Mouse (Mus musculus) heart, postnatal 14 days (tissue): ENCODE results near the gene Gipc2. TPM values are rescaled to one million over a fixed set of nuclear protein-coding genes. Genes with fewer than 3 reads are reported as not detected.
"Not testable (repeated sequence)": the region's sequence is repeated elsewhere in the genome, so short reads cannot be mapped to it uniquely, and the experiment has no call there.

Source experiments
- DNase-seq, 2 experiments: peaks; one replicate each; pipeline ENCODE4 v3.0.0; 2021 to 2022
- intact Hi-C: fragments of 180-260 bp; cut with DNase I; formaldehyde crosslinking; loops from one replicate; pipeline ENCODE4 v1.15.1; 2025
- long read RNA-seq, 2 experiments: library from polyadenylated mRNA; stranded (forward); transcript quantifications; one replicate each; pipeline ENCODE4 v2.0.0; 2021
- total RNA-seq, 2 experiments: library from RNA; stranded (reverse); gene quantifications; 2 replicates each; pipeline ENCODE4 v1.2.3; 2021

Gipc2 gene
- total RNA-seq, result 1 to 10 TPM; 2.1 to 2.9 TPM
- long read RNA-seq, experiment 1, partial matches to known transcripts, result 1 of 3 reads
- long read RNA-seq, experiment 1, other reads (novel, unspliced or antisense), result 0 of 3 reads
- long read RNA-seq, experiment 2, partial matches to known transcripts, result 1 of 5 reads
- long read RNA-seq, experiment 2, other reads (novel, unspliced or antisense), result 2 of 5 reads

GRCm38 (mm10) chr3:152166099-152166423 lies at the start of gene Gipc2:
TSS of gene Gipc2 (minus strand) at chr3:152166230.
- intact Hi-C loops, result no loop called here
- DNase-seq, result no peak

GRCm38 (mm10) chr3:152213416-152213815 lies 47.4 kb upstream of the Gipc2 start:
- intact Hi-C loops, result loop anchor here (10.0 kb wide), 1 partner anchor 299 kb away; no protein-coding TSS in a partner anchor
- no peak for DNase-seq

GRCm38 (mm10) chr3:152211731-152212279 lies 45.8 kb upstream of the Gipc2 start:
- intact Hi-C loops, result loop anchor here (2.0 to 10.0 kb wide), 3 partner anchors 19 to 297 kb away; no protein-coding TSS in a partner anchor
- DNase-seq, result no peak

GRCm38 (mm10) chr3:152210728-152211391 lies 44.8 kb upstream of the Gipc2 start:
- peak; percentile 69 to 76 for DNase-seq
- intact Hi-C loops, result loop anchor here (2.0 to 10.0 kb wide), 3 partner anchors 18 to 296 kb away; no protein-coding TSS in a partner anchor

DNA sequence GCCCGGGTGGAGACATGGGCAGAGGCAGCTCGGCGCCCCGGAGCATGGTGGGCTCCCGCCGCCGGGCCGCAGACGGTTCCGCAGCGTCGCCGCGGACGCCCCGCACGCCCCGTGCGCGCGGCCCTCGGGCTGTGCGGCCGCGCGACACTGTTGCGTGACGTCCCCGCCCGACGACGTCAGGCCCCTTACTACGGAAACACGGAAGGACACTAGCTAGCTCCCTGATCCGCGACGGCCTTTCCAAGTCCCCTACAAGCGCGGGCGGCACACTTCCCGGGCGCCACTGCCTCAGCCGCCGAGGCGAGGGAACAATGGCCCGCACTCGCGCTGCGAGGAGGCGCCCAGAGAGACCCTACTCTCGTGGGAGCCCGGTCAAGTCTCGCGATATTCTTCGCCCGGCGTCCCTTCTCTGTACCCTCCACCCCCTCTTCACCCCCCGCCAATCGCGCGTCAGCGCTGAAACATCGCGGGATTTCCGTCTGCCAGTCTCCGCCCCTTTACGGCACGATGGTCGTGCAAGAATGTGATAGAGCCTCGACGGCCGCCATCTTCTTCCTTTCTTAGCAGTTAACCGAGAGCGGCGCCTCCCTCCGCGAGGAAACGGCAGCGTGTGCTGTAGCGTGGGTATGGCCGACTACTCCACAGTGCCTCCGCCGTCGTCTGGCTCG lies 44.1 kb upstream of the Gipc2 start, which contains the start of the genes Dnajb4 and Fubp1:
Gene Dnajb4 (minus strand): TSS at position 336 of the 668 bp plus-strand sequence.
Gene Fubp1 (plus strand): TSS at position 456 of the 668 bp plus-strand sequence.
- DNase-seq, result peak; percentile 100
- intact Hi-C loops, result loop anchor here (2.0 to 10.0 kb wide), 3 partner anchors 17 to 295 kb away; no protein-coding TSS in a partner anchor

DNA sequence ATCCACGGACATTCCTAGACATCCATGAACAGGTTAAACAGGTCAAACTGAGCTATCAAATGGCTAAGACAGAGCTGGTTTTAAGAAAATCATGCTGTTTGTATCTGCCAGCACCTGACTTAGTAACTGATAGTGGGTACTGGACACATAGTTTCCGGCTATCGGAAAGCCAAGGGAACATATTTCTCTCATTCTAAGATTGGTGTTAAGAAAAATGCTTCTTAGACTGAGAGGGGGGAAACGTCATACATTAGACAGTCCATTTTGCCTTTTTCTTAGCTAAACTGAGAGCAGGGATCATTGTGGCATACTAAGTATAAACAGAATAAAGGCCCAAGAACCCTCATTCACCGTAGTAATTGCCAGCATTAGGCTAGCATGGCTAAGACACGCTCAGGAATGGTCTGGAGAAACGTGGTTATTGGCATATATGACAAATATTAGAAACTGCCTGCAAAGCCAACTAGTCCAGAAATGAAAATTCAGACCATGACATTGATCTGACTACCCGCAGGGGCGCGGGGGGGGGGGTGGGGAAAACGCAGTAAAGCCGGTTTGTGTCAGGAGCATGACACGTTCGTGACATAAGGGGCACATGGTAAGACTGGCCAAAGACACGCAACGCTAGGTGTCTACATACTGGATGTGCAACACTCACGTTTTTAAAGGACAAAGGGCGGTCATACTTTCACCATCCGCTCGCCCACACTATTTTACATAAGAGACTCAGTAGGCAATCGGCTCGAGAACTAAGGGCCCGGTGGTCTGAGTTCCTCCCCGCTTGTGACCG lies 43.3 kb upstream of the Gipc2 start:
- intact Hi-C loops, result no loop called here
- DNase-seq, result peak in 1 of 2 experiments; percentile 53

DNA sequence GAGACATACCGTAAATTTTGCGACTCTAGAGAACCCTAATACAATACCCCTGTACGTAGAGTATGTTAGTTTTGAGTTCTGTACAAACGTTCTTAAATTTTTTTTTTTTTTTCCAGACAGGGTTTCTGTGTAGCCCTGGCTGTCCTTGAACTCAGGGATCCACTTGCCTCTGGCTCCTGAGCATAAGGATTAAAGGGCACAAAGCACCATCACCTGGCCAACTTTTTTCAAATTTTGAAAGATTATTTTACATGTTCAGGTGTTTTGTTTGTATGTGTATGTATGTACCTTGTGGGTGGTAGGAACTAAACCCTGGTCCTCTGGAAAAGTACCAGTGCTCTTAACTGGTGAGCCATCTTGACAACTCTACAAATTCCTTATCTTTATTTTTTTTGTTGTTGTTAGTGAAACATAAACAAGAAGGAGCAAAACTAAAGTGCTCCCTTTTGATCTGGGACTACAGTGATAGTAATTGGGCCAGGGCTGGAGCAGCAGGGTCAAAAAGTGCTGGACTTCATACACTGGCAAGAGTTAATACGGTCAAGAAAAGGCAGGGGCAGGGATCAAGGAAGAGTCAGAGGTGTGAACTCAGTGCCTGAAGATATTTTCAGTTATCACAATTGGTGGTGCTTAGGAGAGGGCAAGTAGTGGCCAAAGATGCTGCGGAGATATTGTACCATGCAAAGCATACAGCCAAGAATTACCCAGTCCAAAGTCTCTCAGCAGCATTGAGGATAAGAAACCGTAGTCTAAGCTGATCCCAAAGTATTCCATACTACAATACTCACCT lies 42.3 kb upstream of the Gipc2 start:
- intact Hi-C loops, result no loop called here
- no peak for DNase-seq

DNA sequence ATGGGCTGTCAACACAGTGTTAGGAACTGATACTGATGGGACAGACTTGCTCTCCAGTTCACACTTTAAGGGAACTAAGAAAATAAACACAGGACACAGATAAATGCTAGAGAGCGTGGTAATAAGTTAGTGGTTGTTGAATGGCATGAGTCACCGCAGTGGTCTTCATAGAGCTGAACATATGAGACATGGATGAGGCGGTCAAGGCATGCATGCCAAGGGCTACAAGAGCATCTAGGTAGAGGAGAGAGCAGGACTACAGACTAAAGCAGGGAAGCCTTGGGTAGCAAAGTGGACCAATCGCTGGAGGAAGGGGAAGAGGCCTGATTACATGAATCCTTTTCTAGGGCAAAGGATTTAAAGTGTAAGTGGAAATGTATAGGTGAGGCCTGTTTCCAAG lies 41.1 kb upstream of the Gipc2 start:
- intact Hi-C loops, result no loop called here
- DNase-seq, result no peak

DNA sequence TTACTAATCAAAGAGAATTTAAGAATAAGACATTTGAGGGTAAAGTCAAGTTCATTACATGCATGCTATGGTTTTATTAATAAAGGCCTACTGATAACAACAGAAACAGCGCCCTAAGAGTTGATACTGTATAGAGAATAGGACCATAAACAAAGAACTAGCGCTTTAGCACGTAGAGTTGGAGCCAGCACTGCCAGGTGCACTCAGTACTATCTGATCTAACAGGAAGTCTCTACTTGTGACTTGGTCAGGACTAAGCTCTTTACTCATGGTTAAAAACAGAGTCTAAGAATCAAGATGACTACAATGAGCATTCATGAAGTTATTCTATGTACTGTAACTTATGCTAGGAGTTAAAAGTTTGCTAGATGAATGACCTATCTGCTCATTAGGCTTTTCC lies 38.5 kb upstream of the Gipc2 start:
- DNase-seq, result no peak
- intact Hi-C loops, result no loop called here

- no peak for DNase-seq
- intact Hi-C loops, result no loop called here
Observed at GRCm38 (mm10) chr3:152203996-152204395, 38.0 kb upstream of the Gipc2 start.

DNA sequence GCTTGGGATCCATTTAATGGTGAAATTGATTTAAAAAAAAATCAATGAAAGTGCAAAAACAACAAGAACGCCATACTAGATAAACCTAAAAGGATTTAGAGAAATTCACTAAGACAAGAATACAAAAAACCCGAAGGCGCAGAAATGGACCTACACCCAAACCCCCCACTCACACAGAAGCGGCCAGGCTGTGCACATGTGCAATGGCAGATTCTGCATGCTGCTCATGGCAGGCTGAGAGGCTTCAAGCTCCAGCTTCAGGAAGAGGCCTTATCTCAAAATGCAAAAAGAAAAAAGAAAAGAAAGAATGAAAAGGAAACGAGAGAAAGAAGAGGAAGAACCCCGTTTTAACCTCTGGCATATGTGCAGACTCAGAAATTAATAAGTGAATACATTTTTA lies 37.4 kb upstream of the Gipc2 start:
- intact Hi-C loops, result no loop called here
- no peak for DNase-seq

DNA sequence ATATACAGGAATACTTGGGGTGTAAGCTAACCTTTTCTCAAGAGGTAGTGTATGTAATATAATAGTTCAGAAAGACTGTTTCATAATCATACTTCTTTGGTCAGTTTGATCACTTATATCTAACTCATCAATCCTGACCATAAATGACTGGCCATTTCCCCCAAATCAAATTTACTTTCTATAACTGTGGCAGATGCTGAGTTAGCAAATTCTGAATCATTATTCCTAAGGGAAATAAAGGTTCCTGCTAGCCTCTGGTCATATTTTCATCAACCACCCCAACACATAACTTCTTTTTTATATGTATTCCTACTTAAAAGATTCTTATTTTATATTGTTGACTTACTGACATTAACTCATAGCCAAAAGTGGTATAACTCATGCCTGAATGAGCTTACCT lies 36.9 kb upstream of the Gipc2 start:
- DNase-seq, result no peak
- intact Hi-C loops, result no loop called here

DNA sequence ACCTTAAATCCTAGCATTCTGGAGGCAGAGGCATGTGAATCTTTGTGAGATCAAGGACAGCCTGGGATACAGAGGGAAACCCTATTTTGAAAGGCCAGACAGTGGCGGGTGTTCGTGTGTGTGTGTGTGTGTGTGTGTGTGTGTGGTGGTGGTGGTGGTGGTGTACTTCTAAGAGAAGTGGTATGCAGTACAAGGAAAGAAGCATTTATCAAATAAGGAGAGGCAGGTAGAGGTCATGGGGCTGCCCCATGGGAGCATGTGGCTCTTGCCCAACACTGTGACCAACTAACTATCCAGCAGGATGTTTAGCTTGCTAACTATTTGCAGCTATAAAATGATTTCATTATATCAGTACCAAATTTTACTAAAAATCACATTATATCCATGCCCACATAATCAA lies 35.6 kb upstream of the Gipc2 start:
- intact Hi-C loops, result no loop called here

GRCm38 (mm10) chr3:152201181-152201580 lies 35.2 kb upstream of the Gipc2 start:
- no peak for DNase-seq
- intact Hi-C loops, result no loop called here

More for the DNA sequence above, 35.6 kb upstream of the Gipc2 start:
- no peak for DNase-seq

- intact Hi-C loops, result no loop called here
Observed at GRCm38 (mm10) chr3:152199125-152199524, 33.1 kb upstream of the Gipc2 start.

DNA sequence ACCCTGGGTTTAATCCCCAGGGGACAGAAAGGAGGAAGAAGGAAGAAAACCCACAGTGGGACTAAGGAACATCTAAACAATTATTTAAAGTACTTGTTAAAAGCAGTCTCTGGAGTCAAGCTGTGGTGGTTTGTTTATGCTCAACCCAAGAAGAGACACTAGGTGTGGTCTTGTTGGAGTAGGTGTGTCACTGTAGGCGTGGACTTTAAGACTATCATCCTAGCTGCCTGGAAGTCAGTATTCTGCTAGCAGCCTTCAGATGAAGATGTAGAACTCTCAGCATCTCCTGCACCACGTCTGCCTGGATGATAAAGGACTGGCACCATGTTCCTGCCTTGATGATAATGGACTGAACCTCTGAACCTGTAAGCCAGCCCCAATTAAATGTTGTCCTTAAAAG lies 31.2 kb upstream of the Gipc2 start:
- DNase-seq, intact Hi-C loops: not testable (repeated sequence)

More at GRCm38 (mm10) chr3:152199125-152199524, 33.1 kb upstream of the Gipc2 start:
- DNase-seq, result no peak

GRCm38 (mm10) chr3:152193635-152194097 lies 27.6 kb upstream of the Gipc2 start:
- intact Hi-C loops, result loop anchor here (2.0 kb wide), 2 partner anchors 17 to 77 kb away; partner anchors contain the start of genes Dnajb4 and Fubp1
- peak; percentile 82 to 83 for DNase-seq

- intact Hi-C loops, result loop anchor here (2.0 kb wide), 2 partner anchors 18 to 76 kb away; partner anchors contain the start of genes Dnajb4 and Fubp1
Observed at GRCm38 (mm10) chr3:152193177-152193576, 27.1 kb upstream of the Gipc2 start.

More at GRCm38 (mm10) chr3:152193177-152193576, 27.1 kb upstream of the Gipc2 start:
- no peak for DNase-seq
